In genomic region chr3:146682140-146682651, GRCm38 (mm10) we compare ENCODE assay signal across 8 mouse cellular contexts. TPM values are rescaled to one million over a fixed set of nuclear protein-coding genes. Genes with fewer than 3 reads are reported as not detected.
DNase-seq lines count a peak whose midpoint lies in the region; ATAC-seq lines count a peak whose summit lies in the region.

No protein-coding gene starts in this region.

- ATAC-seq in frontal cortex, adult (ENCODE audit: low TSS enrichment): peak; percentile 36
- ATAC-seq in hematopoietic stem cell, adult 5-6 weeks (replicated peaks in 1 of 2; ENCODE audit: insufficient read depth in 1 of 2, low FRiP score in 2 of 2, low TSS enrichment in 1 of 2, low read depth in 1 of 2, poor library complexity in 2 of 2, severe bottlenecking in 2 of 2): peak; percentile 30 to 68; a peak in 2 of 4 replicates
- peak; percentile 43; the same call in 1 of the 2 replicates for ATAC-seq in neural tube, embryonic 15.5 days (ENCODE audit: low FRiP score)

- H3K4me1 ChIP-seq in neural tube, embryonic 15.5 days: peaks cover 21% of the 10 kb centered on the region

- no peaks in the 10 kb centered on the region for H3K9me3 ChIP-seq in neural tube, embryonic 15.5 days (replicated peaks)

- WGBS in neural tube, embryonic 15.5 days: 32% methylated on average over 13 of the region's 13 CpGs

- no peaks in the 10 kb centered on the region for H3K36me3 ChIP-seq in neural tube, embryonic 15.5 days

- 0 out of 2 replicates have a peak overlapping the region, but pooled peaks have one; percentile 11 for H3K27ac ChIP-seq in neural tube, embryonic 15.5 days (replicated peaks)

- no peak overlapping the region for H3K9ac ChIP-seq in neural tube, embryonic 15.5 days (replicated peaks)

- H3K27me3 ChIP-seq in neural tube, embryonic 15.5 days (replicated peaks): peaks cover 17% of the 10 kb centered on the region; the same call in 1 of the 2 replicates

- peak overlapping the region; percentile 28 for H3K4me3 ChIP-seq in neural tube, embryonic 15.5 days (replicated peaks)

- peak; percentile 68 for DNase-seq in CD4-positive, CD25-positive, alpha-beta regulatory T cell, adult 2 months (ENCODE audit: low read depth, low spot score)
- peak; percentile 70 for DNase-seq in adrenal gland, postnatal 14 days
- peak; percentile 33 to 68 for DNase-seq in layer of hippocampus, adult 8-10 months (ENCODE audit: low spot score in 2 of 2)
- peak; percentile 19 to 43 for DNase-seq in lung, adult 18-20 months
- DNase-seq in c-Kit-positive CD71-positive TER-119-positive erythroid progenitor cells, embryonic 14.5 days (ENCODE audit: low spot score): no peak

- H3K4me2 ChIP-seq in neural tube, embryonic 15.5 days: peak overlapping the region; percentile 51

RNA-seq across cellular contexts. Expression of gene Samd13, which starts 3.2 kb away (rescaled TPM):
- total RNA-seq in adrenal gland, postnatal 14 days (2021): 0.82 and 0.83 TPM in 2 replicates
- 3.2 and 5.0 TPM in 2 replicates for total RNA-seq in hematopoietic stem cell, adult 5-6 weeks (2017)
- total RNA-seq in layer of hippocampus, adult 8-10 months (2022): under 1 TPM in 2 of 4 experiments, not detected in 2; 0.45 to 0.63 TPM
- 0.46 and 0.63 TPM in 2 replicates for polyA plus RNA-seq in neural tube, embryonic 15.5 days (2015; fragmentation: Nextera tagmentation; extraction: Ambion mirVana)

RNA-seq across cellular contexts. Expression of gene 4930503B20Rik, which starts 31.1 kb away (rescaled TPM):
- not detected in 2 replicates for total RNA-seq in adrenal gland, postnatal 14 days (2021)
- not detected in 2 replicates for total RNA-seq in hematopoietic stem cell, adult 5-6 weeks (2017)
- under 1 TPM in 1 of 4 experiments, not detected in 3; 0.22 TPM for total RNA-seq in layer of hippocampus, adult 8-10 months (2022)
- not detected in 2 replicates for polyA plus RNA-seq in neural tube, embryonic 15.5 days (2015; fragmentation: Nextera tagmentation; extraction: Ambion mirVana)
